Mouse (Mus musculus) heart, adult 2 months (tissue): ENCODE data around the gene Npnt. TPM values are rescaled to one million over a fixed set of nuclear protein-coding genes. Genes with fewer than 3 reads are reported as not detected.

ENCODE experiments used
- DNase-seq, 2 experiments: peaks; one replicate each; pipeline ENCODE4 v3.0.0; 2021
- H3K27ac ChIP-seq: fragments of 200-600 bp; 2 replicates; pipeline ENCODE4 v1.8.1; 2022
- H3K27me3 ChIP-seq: fragments of 200-500 bp; 2 replicates; pipeline ENCODE4 v1.6.1; 2012; ENCODE audit warnings: mild to moderate bottlenecking, low read length, inconsistent platforms, mixed read lengths; ENCODE audit not compliant: control insufficient read depth, insufficient read depth
- H3K36me3 ChIP-seq: fragments of 200-500 bp; 2 replicates; pipeline ENCODE4 v1.6.1; 2012; ENCODE audit warnings: low read length, inconsistent platforms; ENCODE audit not compliant: control insufficient read depth, insufficient read depth
- H3K4me1 ChIP-seq: fragments of 200-500 bp; 2 replicates; pipeline ENCODE4 v1.6.1; 2011; ENCODE audit warnings: low read length; ENCODE audit not compliant: control insufficient read depth, insufficient read depth
- H3K4me3 ChIP-seq: fragments of 200-600 bp; 2 replicates; pipeline ENCODE4 v1.8.1; 2022
- H3K79me2 ChIP-seq: fragments of 200-500 bp; replicated peaks from 2 replicates; pipeline ENCODE4 v1.6.1; 2012; ENCODE audit warnings: mild to moderate bottlenecking, inconsistent platforms, low read length, moderate library complexity, mixed read lengths; ENCODE audit not compliant: control insufficient read depth, insufficient read depth
- H3K9ac ChIP-seq: fragments of 200-500 bp; 2 replicates; pipeline ENCODE4 v1.6.1; 2012; ENCODE audit warnings: low read depth, mild to moderate bottlenecking, control low read depth, inconsistent platforms, low read length, mixed read lengths
- CTCF ChIP-seq: fragments of 200-600 bp; IDR thresholded peaks from 2 replicates; pipeline ENCODE4 v1.8.1; 2022; ENCODE audit warnings: antibody characterized with exemption, mild to moderate bottlenecking, moderate library complexity
- EP300 ChIP-seq: fragments of 200-500 bp; IDR thresholded peaks from 2 replicates; pipeline ENCODE4 v1.6.1; 2011; ENCODE audit warnings: low read depth, low read length, control low read depth; ENCODE audit not compliant: insufficient read depth
- POLR2A ChIP-seq: fragments of 200-500 bp; IDR thresholded peaks from 2 replicates; pipeline ENCODE4 v1.6.1; 2011; ENCODE audit warnings: mild to moderate bottlenecking, low read depth, low read length, control low read depth; ENCODE audit not compliant: insufficient read depth
- WGBS: fragments of 180-500 bp; shearing (Covaris S2); methylation state at CpG from one replicate; pipeline ENCODE4 v1.1.7; 2018; 5-methylcytosine and 5-hydroxymethylcytosine counted together
- intact Hi-C: fragments of 180-260 bp; cut with DNase I; formaldehyde crosslinking; loops from one replicate; pipeline ENCODE4 v1.15.1; 2025
- polyA plus RNA-seq: library from polyadenylated mRNA; depleted of rRNA; stranded (reverse); fragments of >200 nt; gene quantifications from 2 replicates; pipeline ENCODE4 v1.2.3, GENCODE M21; 2012
- total RNA-seq, 2 experiments: library from RNA; stranded (reverse); gene quantifications; 2 replicates each; pipeline ENCODE4 v1.2.3; 2021

Gene Npnt
- total and polyA plus RNA-seq, 3 experiments = 3.1 to 6.7 (median 4.5) TPM

DNA sequence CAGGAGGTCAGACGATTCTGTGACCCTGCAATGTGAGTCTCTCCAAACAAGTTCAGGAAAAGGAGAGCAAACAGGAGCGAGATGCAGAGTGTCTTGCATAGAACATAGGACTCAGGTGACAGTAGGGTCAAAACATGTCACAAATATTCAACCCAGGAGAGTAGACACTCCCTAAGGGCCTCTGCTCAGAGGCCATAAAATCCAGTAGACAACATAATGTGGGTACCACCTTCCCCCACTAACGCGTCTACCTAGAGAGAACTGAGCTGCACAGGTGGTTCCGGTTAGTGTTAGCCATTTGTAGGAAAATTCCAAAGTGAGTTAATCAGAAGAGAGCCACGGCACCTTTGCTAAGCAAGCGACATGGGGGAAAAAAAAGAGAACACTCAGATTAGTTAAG is 5.9 kb downstream of the Npnt start:
- intact Hi-C loops = no loop called here
- H3K27me3 ChIP-seq = peaks cover 2% of the 10 kb centered on the region
- no peak overlapping the region for H3K9ac ChIP-seq
- H3K36me3 ChIP-seq = no peaks in the 10 kb centered on the region
- H3K4me3 ChIP-seq = no peak overlapping the region
- DNase-seq = no peak
- TF ChIP-seq EP300 (no peak), POLR2A (no peak), CTCF (no peak)
- 71% methylated on average over 7 of the region's 7 CpGs for WGBS
- H3K27ac ChIP-seq = no peak overlapping the region
- H3K79me2 ChIP-seq = no peaks in the 10 kb centered on the region
- no peaks in the 10 kb centered on the region for H3K4me1 ChIP-seq

DNA sequence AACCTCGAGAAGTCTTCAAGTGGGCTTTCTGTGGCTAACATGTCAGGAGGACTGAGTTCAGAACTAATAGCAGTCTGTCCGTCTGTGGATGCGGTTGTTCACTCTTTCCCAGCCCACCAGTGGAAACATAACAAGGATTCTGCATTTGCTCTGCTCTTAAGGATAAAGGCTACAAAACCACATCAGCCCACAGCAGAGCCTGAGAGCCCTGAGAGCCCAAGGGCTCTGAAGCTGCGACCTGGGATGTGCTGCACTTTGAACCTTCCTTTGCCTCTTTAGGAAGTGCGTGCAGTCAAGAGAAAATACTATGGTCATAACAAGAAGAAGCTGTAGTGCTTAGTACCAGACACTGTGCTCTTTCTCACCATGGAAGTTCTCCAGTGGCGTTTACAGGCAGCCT is 7.3 kb downstream of the Npnt start:
- H3K79me2 ChIP-seq = no peaks in the 10 kb centered on the region
- H3K27ac ChIP-seq = no peak overlapping the region
- no peaks in the 10 kb centered on the region for H3K4me1 ChIP-seq
- no peak for DNase-seq
- WGBS = 89% methylated on average over 6 of the region's 6 CpGs
- H3K4me3 ChIP-seq = no peak overlapping the region
- H3K36me3 ChIP-seq = no peaks in the 10 kb centered on the region
- intact Hi-C loops = no loop called here
- no peak overlapping the region for H3K9ac ChIP-seq
- no peaks in the 10 kb centered on the region for H3K27me3 ChIP-seq
- no peak for TF ChIP-seq EP300
- no peak for TF ChIP-seq POLR2A
- TF ChIP-seq CTCF = no peak

DNA sequence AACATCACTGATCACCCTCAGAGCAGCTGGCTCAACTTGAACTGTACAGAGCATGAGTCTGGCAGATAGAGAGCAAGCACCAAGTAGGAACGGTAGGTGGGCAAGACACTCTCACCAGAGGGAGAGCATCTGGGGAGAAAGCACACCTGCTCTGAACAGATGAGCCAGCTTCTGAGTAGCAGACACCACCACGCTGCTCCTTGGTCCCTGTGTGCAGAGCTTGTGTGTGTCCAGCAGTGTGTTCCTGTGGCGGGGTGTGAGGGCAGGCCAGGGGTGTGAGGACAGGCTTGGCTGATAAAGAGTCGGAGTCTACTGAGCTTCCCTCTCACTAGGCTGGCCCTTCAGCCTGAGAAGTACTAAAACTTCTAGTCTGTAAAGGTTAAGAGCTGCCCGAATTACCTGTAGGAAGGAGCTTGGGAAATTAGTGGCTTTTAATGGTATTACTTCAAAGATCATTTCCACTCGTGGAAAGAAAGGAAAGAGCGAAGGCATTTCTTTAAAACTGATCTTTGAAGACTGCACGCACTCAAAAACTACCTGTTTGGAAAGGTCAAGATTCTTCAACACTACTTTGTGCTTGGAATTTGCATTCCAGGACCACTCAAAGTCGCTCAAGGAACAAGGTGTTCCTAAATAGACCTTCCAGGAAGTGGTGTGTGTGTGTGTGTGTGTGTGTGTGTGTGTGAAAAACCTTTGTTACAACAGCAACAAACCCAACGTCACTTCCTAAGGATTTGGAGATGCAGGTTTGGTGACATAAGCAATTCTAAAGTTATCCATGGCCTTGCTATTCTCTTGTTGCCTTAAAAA is 9.7 kb downstream of the Npnt start:
- TF ChIP-seq POLR2A (no peak), CTCF (no peak), EP300 (no peak)
- 77% methylated on average over 10 of the region's 10 CpGs for WGBS
- Histone ChIP-seq H3K9ac (no peak overlapping the region), H3K4me3 (no peak overlapping the region), H3K79me2 (no peaks in the 10 kb centered on the region), H3K27me3 (no peaks in the 10 kb centered on the region), H3K4me1 (no peaks in the 10 kb centered on the region), H3K27ac (no peak overlapping the region), H3K36me3 (no peaks in the 10 kb centered on the region)
- no peak for DNase-seq
- intact Hi-C loops = no loop called here

DNA sequence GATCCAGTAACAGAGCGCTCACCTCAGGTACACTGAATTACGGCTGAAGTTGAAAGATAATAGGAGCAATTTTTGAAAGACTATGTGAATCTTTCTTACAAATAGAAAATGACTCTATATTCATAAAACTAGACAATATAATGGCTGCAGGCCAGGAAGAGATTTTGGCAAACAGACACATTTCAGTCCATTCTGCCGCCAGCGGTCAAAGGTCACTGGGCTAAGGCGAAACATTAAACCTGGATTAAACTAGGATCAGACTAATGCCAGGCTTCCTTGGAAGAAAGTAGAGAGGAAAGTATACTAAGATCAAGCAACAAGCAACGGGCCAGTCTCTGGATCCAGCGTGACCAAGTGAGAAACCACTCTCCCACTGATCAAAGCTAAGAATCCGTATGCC is 11.1 kb downstream of the Npnt start:
- Histone ChIP-seq H3K36me3 (no peaks in the 10 kb centered on the region), H3K4me3 (no peak overlapping the region), H3K27ac (no peak overlapping the region), H3K79me2 (no peaks in the 10 kb centered on the region), H3K27me3 (no peaks in the 10 kb centered on the region), H3K4me1 (no peaks in the 10 kb centered on the region), H3K9ac (no peak overlapping the region)
- intact Hi-C loops = no loop called here
- TF ChIP-seq POLR2A (no peak), EP300 (no peak)
- no peak for DNase-seq
- 74% methylated on average over 8 of the region's 8 CpGs for WGBS

DNA sequence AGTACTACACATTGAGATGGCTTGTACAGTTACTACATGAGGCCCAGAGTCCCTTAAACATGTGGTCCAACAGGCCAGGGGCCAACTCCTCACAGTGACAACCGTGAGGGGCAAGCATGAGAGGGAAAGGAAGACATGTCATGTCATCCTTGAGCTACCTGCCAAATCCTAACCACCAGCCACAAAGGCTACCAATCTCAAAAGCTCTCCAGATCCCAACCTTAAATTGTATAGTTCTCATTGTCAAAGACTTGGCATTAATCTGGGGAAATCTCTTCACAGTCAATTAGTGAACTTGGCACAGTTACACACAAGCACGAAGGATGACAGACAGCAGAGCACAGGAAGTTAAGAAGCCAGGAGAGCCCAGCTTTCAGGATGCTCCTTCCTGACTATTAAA is 15.4 kb downstream of the Npnt start:
- intact Hi-C loops = no loop called here

DNA sequence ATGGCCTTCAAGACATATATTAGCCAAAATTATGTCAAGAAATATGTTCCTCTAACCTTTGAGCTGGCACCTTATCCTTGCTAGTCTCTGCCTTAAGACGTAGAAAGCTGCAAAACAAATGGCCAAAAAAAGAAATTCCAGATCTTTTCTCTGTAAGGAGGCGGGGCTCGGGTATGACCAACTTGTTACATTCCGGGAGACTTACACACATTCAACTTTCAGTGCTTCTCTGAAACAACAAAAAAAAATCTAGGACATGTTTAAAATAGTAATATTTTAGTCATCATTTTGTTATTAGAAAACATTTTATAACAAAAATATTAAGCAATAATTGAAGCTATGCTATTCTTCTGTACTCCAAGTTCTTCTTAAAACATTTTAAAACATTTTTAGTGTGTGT is 18.6 kb downstream of the Npnt start:
- TF ChIP-seq EP300 (no peak), POLR2A (no peak), CTCF (no peak)
- H3K4me1 ChIP-seq = no peaks in the 10 kb centered on the region
- H3K27me3 ChIP-seq = no peaks in the 10 kb centered on the region
- no peak for DNase-seq
- H3K27ac ChIP-seq = no peak overlapping the region
- no peak overlapping the region for H3K4me3 ChIP-seq
- H3K9ac ChIP-seq = no peak overlapping the region
- 73% methylated on average over 4 of the region's 4 CpGs for WGBS
- H3K79me2 ChIP-seq = no peaks in the 10 kb centered on the region
- H3K36me3 ChIP-seq = no peaks in the 10 kb centered on the region
- intact Hi-C loops = no loop called here

More for the DNA sequence above, 15.4 kb downstream of the Npnt start:
- no peak overlapping the region for H3K9ac ChIP-seq
- H3K27me3 ChIP-seq = no peaks in the 10 kb centered on the region
- no peak overlapping the region for H3K27ac ChIP-seq
- no peaks in the 10 kb centered on the region for H3K79me2 ChIP-seq
- TF ChIP-seq EP300 (no peak), POLR2A (no peak), CTCF (no peak)
- DNase-seq = no peak
- no peak overlapping the region for H3K4me3 ChIP-seq
- WGBS = 33% methylated on average over 2 of the region's 2 CpGs
- H3K4me1 ChIP-seq = no peaks in the 10 kb centered on the region
- no peaks in the 10 kb centered on the region for H3K36me3 ChIP-seq
